Mouse (Mus musculus) testis, adult 2 months (tissue): ENCODE results near the gene Tcam1. TPM values are rescaled to one million over a fixed set of nuclear protein-coding genes. Genes with fewer than 3 reads are reported as not detected.

Experiments used
- H3K27ac ChIP-seq: fragments of 200-500 bp; 2 replicates; pipeline ENCODE4 v1.5.1; 2012; ENCODE audit warnings: low read depth, low read length; ENCODE audit not compliant: control insufficient read depth, insufficient read depth
- H3K27me3 ChIP-seq: fragments of 200-500 bp; 2 replicates; pipeline ENCODE4 v1.6.1; 2012; ENCODE audit warnings: mild to moderate bottlenecking, low read length, moderate library complexity; ENCODE audit not compliant: control insufficient read depth, insufficient read depth
- H3K36me3 ChIP-seq: fragments of 200-500 bp; 2 replicates; pipeline ENCODE4 v1.6.1; 2012; ENCODE audit warnings: mild to moderate bottlenecking, low read length; ENCODE audit not compliant: control insufficient read depth, insufficient read depth
- H3K4me1 ChIP-seq: fragments of 200-500 bp; 2 replicates; pipeline ENCODE4 v1.6.1; 2012; ENCODE audit warnings: low read length; ENCODE audit not compliant: control insufficient read depth, insufficient read depth
- H3K4me3 ChIP-seq: fragments of 200-500 bp; 2 replicates; pipeline ENCODE4 v1.5.1; 2012; ENCODE audit warnings: low read depth, mild to moderate bottlenecking, low read length, moderate library complexity, mixed read lengths; ENCODE audit not compliant: control insufficient read depth
- CTCF ChIP-seq: fragments of 200-500 bp; IDR thresholded peaks from 2 replicates; pipeline ENCODE4 v1.5.1; 2012; ENCODE audit warnings: low read depth, mild to moderate bottlenecking, inconsistent platforms, low read length, moderate library complexity; ENCODE audit not compliant: control insufficient read depth, insufficient read depth, insufficient replicate concordance
- POLR2A ChIP-seq: fragments of 200-500 bp; IDR thresholded peaks from 2 replicates; pipeline ENCODE4 v1.6.1; 2012; ENCODE audit warnings: low read depth, mild to moderate bottlenecking, inconsistent platforms, low read length, moderate library complexity; ENCODE audit not compliant: control insufficient read depth
- polyA plus RNA-seq: library from polyadenylated mRNA; depleted of rRNA; stranded (reverse); fragments of >200 nt; gene quantifications from 2 replicates; pipeline ENCODE4 v1.2.3, GENCODE M21; 2012

The Tcam1 gene
- polyA plus RNA-seq, 1 experiment: 97.5 TPM

GRCm38 (mm10) chr11:106306758-106307157 is 30.3 kb downstream of the Tcam1 start:
- Histone ChIP-seq H3K27ac (no peak overlapping the region), H3K27me3 (no peaks in the 10 kb centered on the region), H3K36me3 (no peaks in the 10 kb centered on the region), H3K4me3 (no peak overlapping the region), H3K4me1 (peaks cover 8% of the 10 kb centered on the region)
- TF ChIP-seq POLR2A: no peak
- TF ChIP-seq CTCF: no peak

GRCm38 (mm10) chr11:106307432-106307831 is 31.0 kb downstream of the Tcam1 start:
- H3K27me3 ChIP-seq: no peaks in the 10 kb centered on the region
- H3K4me3 ChIP-seq: no peak overlapping the region
- H3K4me1 ChIP-seq: peaks cover 7% of the 10 kb centered on the region
- no peak for TF ChIP-seq CTCF
- no peak for TF ChIP-seq POLR2A
- H3K36me3 ChIP-seq: no peaks in the 10 kb centered on the region
- H3K27ac ChIP-seq: no peak overlapping the region

GRCm38 (mm10) chr11:106308162-106308561 is 31.7 kb downstream of the Tcam1 start:
- Histone ChIP-seq H3K4me3 (peak overlapping the region; percentile 58), H3K27me3 (no peaks in the 10 kb centered on the region), H3K4me1 (peaks cover 7% of the 10 kb centered on the region), H3K36me3 (no peaks in the 10 kb centered on the region), H3K27ac (peak overlapping the region; percentile 46)
- TF ChIP-seq CTCF (no peak), POLR2A (no peak)

GRCm38 (mm10) chr11:106310123-106310522 is 33.7 kb downstream of the Tcam1 start:
- Histone ChIP-seq H3K27me3 (no peaks in the 10 kb centered on the region), H3K4me1 (peaks cover 7% of the 10 kb centered on the region), H3K36me3 (no peaks in the 10 kb centered on the region), H3K27ac (no peak overlapping the region), H3K4me3 (no peak overlapping the region)
- TF ChIP-seq CTCF: no peak
- TF ChIP-seq POLR2A: no peak

- peaks cover under 1% of the 10 kb centered on the region; the same call in 1 of the 2 replicates for H3K4me1 ChIP-seq
- no peaks in the 10 kb centered on the region for H3K27me3 ChIP-seq
- H3K36me3 ChIP-seq: no peaks in the 10 kb centered on the region
- H3K27ac ChIP-seq: no peak overlapping the region
- TF ChIP-seq CTCF (no peak), POLR2A (no peak)
- no peak overlapping the region for H3K4me3 ChIP-seq
Measured at GRCm38 (mm10) chr11:106313533-106313932, 37.1 kb downstream of the Tcam1 start.

- Histone ChIP-seq H3K36me3 (no peaks in the 10 kb centered on the region), H3K27ac (no peak within 1 kb of the TSS), H3K4me3 (no peak within 1 kb of the TSS), H3K4me1 (no peaks in the 10 kb centered on the region), H3K27me3 (no peaks in the 10 kb centered on the region)
- TF ChIP-seq POLR2A (no peak), CTCF (no peak)
Measured at GRCm38 (mm10) chr11:106314333-106314812, 37.9 kb downstream of the Tcam1 start, which contains the start of gene Cd79b. Gene Cd79b, minus strand, starts transcription at chr11:106314762.

- no peak overlapping the region for H3K4me3 ChIP-seq
- no peak overlapping the region for H3K27ac ChIP-seq
- no peaks in the 10 kb centered on the region for H3K4me1 ChIP-seq
- H3K27me3 ChIP-seq: no peaks in the 10 kb centered on the region
- H3K36me3 ChIP-seq: no peaks in the 10 kb centered on the region
- no peak for TF ChIP-seq CTCF
- no peak for TF ChIP-seq POLR2A
Measured at GRCm38 (mm10) chr11:106316416-106316815, 39.9 kb downstream of the Tcam1 start.
